Mouse (Mus musculus) forebrain, embryonic 15.5 days (tissue): ENCODE measurements around the gene Tnks2. TPM values are rescaled to one million over a fixed set of nuclear protein-coding genes. Genes with fewer than 3 reads are reported as not detected.
"Not testable (repeated sequence)": the region's sequence is repeated elsewhere in the genome, so short reads cannot be mapped to it uniquely, and the experiment has no call there.

Experiments used
- ATAC-seq: fragments of 200-750 bp; cut with Nextera tagmentation; replicated peaks from 2 replicates; pipeline ENCODE4 v1.8.0; 2017; ENCODE audit warnings: mild to moderate bottlenecking, moderate TSS enrichment, moderate library complexity
- H3K27ac ChIP-seq: fragments of 300-500 bp; sonication (generic); replicated peaks from 2 replicates; pipeline ENCODE4 v1.5.1; 2015; ENCODE audit warnings: mild to moderate bottlenecking, inconsistent platforms
- H3K27me3 ChIP-seq: fragments of 300-500 bp; sonication (generic); 2 replicates; pipeline ENCODE4 v1.6.1; 2015; ENCODE audit warnings: inconsistent platforms
- H3K36me3 ChIP-seq: fragments of 300-500 bp; sonication (generic); 2 replicates; pipeline ENCODE4 v1.6.1; 2015; ENCODE audit warnings: mild to moderate bottlenecking, inconsistent platforms
- H3K4me1 ChIP-seq: fragments of 300-500 bp; sonication (generic); 2 replicates; pipeline ENCODE4 v1.6.1; 2015; ENCODE audit warnings: inconsistent platforms
- H3K4me2 ChIP-seq: fragments of 300-500 bp; sonication (generic); replicated peaks from 2 replicates; pipeline ENCODE4 v1.6.1; 2015; ENCODE audit warnings: mild to moderate bottlenecking, inconsistent platforms
- H3K4me3 ChIP-seq: fragments of 300-500 bp; sonication (generic); 2 replicates; pipeline ENCODE4 v1.5.1; 2015; ENCODE audit warnings: mild to moderate bottlenecking, inconsistent platforms
- H3K9ac ChIP-seq: fragments of 300-500 bp; sonication (generic); replicated peaks from 2 replicates; pipeline ENCODE4 v1.6.1; 2015; ENCODE audit warnings: mild to moderate bottlenecking, inconsistent platforms
- H3K9me3 ChIP-seq: fragments of 300-500 bp; sonication (generic); 2 replicates; pipeline ENCODE4 v1.6.1; 2016; ENCODE audit warnings: inconsistent platforms
- WGBS: fragments of 180-500 bp; shearing (Covaris S2); methylation state at CpG from one replicate; pipeline ENCODE4 v1.1.7; 2015; ENCODE audit warnings: mixed read lengths; 5-methylcytosine and 5-hydroxymethylcytosine counted together
- polyA plus RNA-seq: library from polyadenylated mRNA; unstranded; fragments of >200 nt; fragmentation: Nextera tagmentation; extraction: Ambion mirVana; gene quantifications from 2 replicates; pipeline ENCODE4 v1.2.1, GENCODE M21; 2015

Gene Tnks2
- polyA plus RNA-seq, 1 experiment from 2014 or later, result 43.0 TPM

GRCm38 (mm10) chr19:36832951-36833787, 863 bp upstream of the Tnks2 start:
- H3K36me3 ChIP-seq, result no peaks in the 10 kb centered on the region
- peak overlapping the region; percentile 99 for H3K4me3 ChIP-seq
- H3K27ac ChIP-seq, result peak overlapping the region; percentile 97
- no peaks in the 10 kb centered on the region for H3K9me3 ChIP-seq
- 8% methylated on average over 19 of the region's 19 CpGs for WGBS
- ATAC-seq, result peak; percentile 18; the same call in 1 of the 2 replicates
- no peaks in the 10 kb centered on the region for H3K27me3 ChIP-seq
- H3K4me1 ChIP-seq, result peaks cover 24% of the 10 kb centered on the region
- peak overlapping the region; percentile 63 for H3K4me2 ChIP-seq
- H3K9ac ChIP-seq, result peak overlapping the region; percentile 97

- Histone ChIP-seq H3K36me3 (peaks cover 4% of the 10 kb centered on the region; the same call in 1 of the 2 replicates), H3K27ac (peak overlapping the region; percentile 97), H3K4me2 (peak overlapping the region; percentile 63), H3K4me1 (peaks cover 24% of the 10 kb centered on the region), H3K9me3 (no peaks in the 10 kb centered on the region), H3K27me3 (no peaks in the 10 kb centered on the region), H3K9ac (peak overlapping the region; percentile 97), H3K4me3 (peak overlapping the region; percentile 99)
- ATAC-seq, result no peak; the same call in 1 of the 2 replicates
- WGBS, result under 1% methylated on average over 54 of the region's 62 CpGs
Measured at GRCm38 (mm10) chr19:36834532-36835431, 750 bp downstream of the Tnks2 start.

- Histone ChIP-seq H3K27ac (no peak overlapping the region), H3K9me3 (no peaks in the 10 kb centered on the region), H3K4me3 (peak overlapping the region; percentile 99), H3K36me3 (peaks cover 4% of the 10 kb centered on the region; the same call in 1 of the 2 replicates), H3K27me3 (no peaks in the 10 kb centered on the region), H3K4me1 (peaks cover 24% of the 10 kb centered on the region), H3K9ac (no peak overlapping the region), H3K4me2 (peak overlapping the region; percentile 63)
- 62% methylated on average over 4 of the region's 4 CpGs for WGBS
- no peak for ATAC-seq
Measured at GRCm38 (mm10) chr19:36836035-36836434, 2.0 kb downstream of the Tnks2 start.

GRCm38 (mm10) chr19:36840301-36840700, 6.3 kb downstream of the Tnks2 start:
- no peaks in the 10 kb centered on the region for H3K27me3 ChIP-seq
- H3K27ac ChIP-seq, result no peak overlapping the region
- no peaks in the 10 kb centered on the region for H3K9me3 ChIP-seq
- H3K4me1 ChIP-seq, result peaks cover 12% of the 10 kb centered on the region
- H3K9ac ChIP-seq, result no peak overlapping the region
- no peak overlapping the region for H3K4me3 ChIP-seq
- ATAC-seq, result no peak
- H3K4me2 ChIP-seq, result no peak overlapping the region
- H3K36me3 ChIP-seq, result peaks cover 10% of the 10 kb centered on the region; the same call in 1 of the 2 replicates
- 99% methylated on average over 3 of the region's 3 CpGs for WGBS

GRCm38 (mm10) chr19:36843866-36844265, 9.8 kb downstream of the Tnks2 start:
- Histone ChIP-seq H3K4me2 (no peak overlapping the region), H3K27me3 (no peaks in the 10 kb centered on the region), H3K9me3 (no peaks in the 10 kb centered on the region), H3K36me3 (peaks cover 30% of the 10 kb centered on the region), H3K9ac (no peak overlapping the region), H3K4me1 (no peaks in the 10 kb centered on the region), H3K4me3 (no peak overlapping the region), H3K27ac (no peak overlapping the region)
- no peak for ATAC-seq
- WGBS, result 93% methylated on average over 11 of the region's 11 CpGs

- no peaks in the 10 kb centered on the region for H3K4me1 ChIP-seq
- H3K36me3 ChIP-seq, result peaks cover 40% of the 10 kb centered on the region
- no peak overlapping the region for H3K9ac ChIP-seq
- no peak overlapping the region for H3K4me2 ChIP-seq
- no peaks in the 10 kb centered on the region for H3K9me3 ChIP-seq
- no peak overlapping the region for H3K27ac ChIP-seq
- WGBS, result 83% methylated on average over 5 of the region's 5 CpGs
- no peak for ATAC-seq
- no peak overlapping the region for H3K4me3 ChIP-seq
- no peaks in the 10 kb centered on the region for H3K27me3 ChIP-seq
Measured at GRCm38 (mm10) chr19:36845924-36846323, 11.9 kb downstream of the Tnks2 start.

GRCm38 (mm10) chr19:36853831-36854230, 19.8 kb downstream of the Tnks2 start:
- Histone ChIP-seq H3K27me3 (no peaks in the 10 kb centered on the region), H3K36me3 (peaks cover 84% of the 10 kb centered on the region), H3K9me3 (no peaks in the 10 kb centered on the region), H3K9ac (no peak overlapping the region), H3K4me1 (no peaks in the 10 kb centered on the region), H3K4me2 (no peak overlapping the region), H3K27ac (no peak overlapping the region), H3K4me3 (no peak overlapping the region)
- ATAC-seq, result no peak
- 91% methylated on average over 2 of the region's 2 CpGs for WGBS

- no peak for ATAC-seq
- H3K9me3 ChIP-seq, result no peaks in the 10 kb centered on the region
- WGBS, result 87% methylated on average over 9 of the region's 9 CpGs
- H3K4me3 ChIP-seq, result no peak overlapping the region
- peaks cover 85% of the 10 kb centered on the region for H3K36me3 ChIP-seq
- H3K4me2 ChIP-seq, result no peak overlapping the region
- H3K27me3 ChIP-seq, result no peaks in the 10 kb centered on the region
- H3K27ac ChIP-seq, result no peak overlapping the region
- H3K9ac ChIP-seq, result no peak overlapping the region
- no peaks in the 10 kb centered on the region for H3K4me1 ChIP-seq
Measured at GRCm38 (mm10) chr19:36857851-36858250, 23.8 kb downstream of the Tnks2 start.

GRCm38 (mm10) chr19:36860393-36860792, 26.4 kb downstream of the Tnks2 start:
- Histone ChIP-seq H3K4me2 (no peak overlapping the region), H3K4me3 (no peak overlapping the region), H3K9ac (no peak overlapping the region), H3K27me3 (no peaks in the 10 kb centered on the region), H3K9me3 (no peaks in the 10 kb centered on the region), H3K27ac (no peak overlapping the region), H3K36me3 (peaks cover 79% of the 10 kb centered on the region), H3K4me1 (no peaks in the 10 kb centered on the region)
- no peak for ATAC-seq
- 91% methylated on average over 5 of the region's 5 CpGs for WGBS

GRCm38 (mm10) chr19:36865905-36866304, 31.9 kb downstream of the Tnks2 start:
- Histone ChIP-seq H3K36me3 (peaks cover 70% of the 10 kb centered on the region), H3K9me3 (no peaks in the 10 kb centered on the region), H3K27ac (no peak overlapping the region), H3K4me3 (no peak overlapping the region), H3K27me3 (no peaks in the 10 kb centered on the region), H3K9ac (no peak overlapping the region), H3K4me2 (no peak overlapping the region), H3K4me1 (no peaks in the 10 kb centered on the region)
- 92% methylated on average over 5 of the region's 5 CpGs for whole genome bisulfite sequencing
- no peak for ATAC-seq

- H3K9ac ChIP-seq, result no peak overlapping the region
- H3K4me2 ChIP-seq, result no peak overlapping the region
- no peaks in the 10 kb centered on the region for H3K9me3 ChIP-seq
- H3K36me3 ChIP-seq, result peaks cover 71% of the 10 kb centered on the region
- no peaks in the 10 kb centered on the region for H3K4me1 ChIP-seq
- no peaks in the 10 kb centered on the region for H3K27me3 ChIP-seq
- ATAC-seq, result no peak
- H3K27ac ChIP-seq, result no peak overlapping the region
- 93% methylated on average over 8 of the region's 8 CpGs for WGBS
- no peak overlapping the region for H3K4me3 ChIP-seq
Measured at GRCm38 (mm10) chr19:36867416-36867815, 33.4 kb downstream of the Tnks2 start.

GRCm38 (mm10) chr19:36868675-36869074, 34.6 kb downstream of the Tnks2 start:
- peaks cover 71% of the 10 kb centered on the region for H3K36me3 ChIP-seq
- not testable (repeated sequence) for H3K4me2 ChIP-seq, H3K9ac ChIP-seq, ATAC-seq, H3K4me1 ChIP-seq, H3K27ac ChIP-seq, H3K9me3 ChIP-seq, H3K4me3 ChIP-seq, H3K27me3 ChIP-seq
- 84% methylated on average over 3 of the region's 3 CpGs for WGBS
